Mouse (Mus musculus) bone marrow macrophage, adult 2 months (primary cell): Measurements from ENCODE around the gene St6galnac5.

Experiments used
- CTCF ChIP-seq: IDR thresholded peaks from 2 replicates; pipeline ENCODE4 v1.5.1; 2012; ENCODE audit warnings: low read depth, mild to moderate bottlenecking, low read length, moderate library complexity
- POLR2A ChIP-seq: IDR thresholded peaks from 2 replicates; pipeline ENCODE4 v1.6.1; 2012; ENCODE audit warnings: mild to moderate bottlenecking, low read depth, low read length, borderline replicate concordance

- TF ChIP-seq CTCF (no peak), POLR2A (no peak)
Measured at GRCm38 (mm10) chr3:152883556-152883955, 98.5 kb downstream of the St6galnac5 start.
